Mouse (Mus musculus): ENCODE measurements around the gene Myo1g.

DNA sequence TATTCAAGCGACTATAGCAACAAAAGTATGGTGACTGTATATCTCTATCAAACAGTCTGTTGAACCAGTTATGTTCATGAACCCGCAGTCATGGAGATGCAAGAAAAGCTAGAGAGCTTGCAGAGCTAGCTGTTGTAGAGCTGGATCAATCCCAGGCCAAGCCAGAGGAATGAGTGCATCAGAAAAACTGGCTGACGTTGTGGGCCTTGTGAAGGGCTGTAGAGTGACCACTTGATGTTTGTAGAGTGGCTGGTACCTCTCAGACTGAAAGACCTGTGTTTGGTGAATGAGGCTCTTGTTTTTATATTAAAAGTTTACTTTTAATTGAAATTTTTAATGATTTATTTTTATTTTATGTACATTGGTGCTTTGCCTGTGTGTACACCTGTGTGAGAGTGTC, 29.4 kb upstream of the Myo1g start:
- no peak for TF ChIP-seq CTCF (IDR thresholded peaks at IDR 0.05; ENCODE audit: low read depth)
- no peak for TF ChIP-seq EP300 (optimal IDR thresholded peaks at IDR 0.05)

All from stomach, postnatal 0 days (tissue).